Mouse (Mus musculus) hindbrain, embryonic 16.5 days (tissue): ENCODE data around the gene Galnt5. TPM values are rescaled to one million over a fixed set of nuclear protein-coding genes. Genes with fewer than 3 reads are reported as not detected.

Source experiments
- polyA plus RNA-seq: library from polyadenylated mRNA; unstranded; fragments of >200 nt; fragmentation: Nextera tagmentation; extraction: Ambion mirVana; gene quantifications from 2 replicates; pipeline ENCODE4 v1.2.1, GENCODE M21; 2015

Galnt5 gene
- polyA plus RNA-seq, 1 experiment from 2014 or later: 0.20 TPM

Other genes starting within 250 kb of the Galnt5 start
- 0.47 and 0.49 TPM in 2 replicates for gene Ermn, start 55.0 kb downstream of the Galnt5 start, polyA plus RNA-seq
- gene Cytip, start 197.6 kb downstream of the Galnt5 start, polyA plus RNA-seq: 0.11 and 0.30 TPM in 2 replicates